Comparison of ENCODE assay signal across 24 mouse cellular contexts in the genomic region with DNA sequence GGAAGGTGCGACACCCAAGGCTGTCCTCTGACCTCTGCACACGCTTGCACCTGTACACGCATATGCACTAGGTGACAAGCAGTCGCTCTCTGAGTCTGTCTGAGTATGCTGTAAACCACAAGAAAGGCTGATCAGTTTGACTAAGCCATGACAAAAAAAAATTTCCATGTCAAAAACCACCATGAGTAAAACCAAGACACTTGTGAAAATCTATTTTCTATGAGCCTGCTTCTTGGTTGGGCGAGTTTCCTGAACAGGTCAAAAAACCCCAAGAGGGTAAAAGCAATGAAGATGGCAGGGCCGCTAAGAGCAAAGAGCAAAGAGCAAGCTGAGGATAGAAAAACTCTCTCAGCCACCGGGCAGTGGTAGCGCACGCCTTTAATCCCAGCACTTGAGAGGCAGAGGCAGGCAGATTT. TPM values are rescaled to one million over a fixed set of nuclear protein-coding genes. Genes with fewer than 3 reads are reported as not detected.
DNase-seq lines count a peak whose midpoint lies in the region; ATAC-seq and TF ChIP-seq lines count a peak whose summit lies in the region.
"Had no signal": no experiment of that assay in that cellular context is flagged by ENCODE, and none has a peak within 500 bp of the region (broad histone marks: within the 10 kb centered on the region; RNA-seq: fewer than 3 reads in every experiment).

No protein-coding gene starts in this region.

- no peaks in the 10 kb centered on the region for H3K9me3 ChIP-seq in midbrain, embryonic 11.5 days (ENCODE audit: control insufficient read depth, low read length)
- H3K9me3 ChIP-seq in midbrain, embryonic 13.5 days = no peaks in the 10 kb centered on the region
- H3K9me3 ChIP-seq in CH12.LX (replicated peaks; ENCODE audit: low read length) = peaks cover 16% of the 10 kb centered on the region
- H3K9me3 ChIP-seq: embryonic facial prominence, embryonic 12.5 days; heart, embryonic 15.5 days; neural tube, embryonic 15.5 days had no signal

- TF ChIP-seq RAD21 in CH12.LX (IDR thresholded peaks at IDR 0.05; ENCODE audit: low read depth, low read length) = no peak; the same call in none of the 2 replicates

- H3K27me3 ChIP-seq in midbrain, embryonic 11.5 days (ENCODE audit: control insufficient read depth, insufficient read depth, low read length) = no peaks in the 10 kb centered on the region
- H3K27me3 ChIP-seq in midbrain, embryonic 13.5 days = no peaks in the 10 kb centered on the region
- no peaks in the 10 kb centered on the region for H3K27me3 ChIP-seq in CH12.LX (replicated peaks)
- H3K27me3 ChIP-seq: heart, embryonic 15.5 days; neural tube, embryonic 15.5 days had no signal

- dilution Hi-C loops in CH12.LX (cut with MboI; ENCODE audit: extremely low pct_ligation_motif_present, extremely low pct_unique_long_range_greater_than_20kb, low sequenced_read_pairs) = no loop called here

- peaks cover 8% of the 10 kb centered on the region; the same call in 1 of the 2 replicates for H3K79me2 ChIP-seq in CH12.LX (replicated peaks; ENCODE audit: control insufficient read depth, extremely low read depth, insufficient read depth, poor library complexity, severe bottlenecking)

- H3K9ac ChIP-seq in midbrain, embryonic 11.5 days (ENCODE audit: low read length) = no peak overlapping the region
- H3K9ac ChIP-seq in midbrain, embryonic 13.5 days (replicated peaks) = no peak overlapping the region
- peak overlapping the region; percentile 48 for H3K9ac ChIP-seq in CH12.LX (ENCODE audit: insufficient read depth, low read depth)
- H3K9ac ChIP-seq: embryonic facial prominence, embryonic 12.5 days; heart, embryonic 15.5 days; neural tube, embryonic 15.5 days had no signal

- no peak overlapping the region for H3K27ac ChIP-seq in midbrain, embryonic 11.5 days (ENCODE audit: low read depth, low read length)
- no peak overlapping the region for H3K27ac ChIP-seq in midbrain, embryonic 13.5 days
- H3K27ac ChIP-seq in CH12.LX (ENCODE audit: insufficient read depth, low read depth) = peak overlapping the region; percentile 98
- H3K27ac ChIP-seq: embryonic facial prominence, embryonic 12.5 days; heart, embryonic 15.5 days; kidney, postnatal 0 days; neural tube, embryonic 15.5 days had no signal

- no peak overlapping the region for H3K4me3 ChIP-seq in midbrain, embryonic 11.5 days (ENCODE audit: low read depth, low read length)
- H3K4me3 ChIP-seq in midbrain, embryonic 13.5 days (replicated peaks) = no peak overlapping the region
- H3K4me3 ChIP-seq in CH12.LX (replicated peaks in 1 of 3; ENCODE audit: low read depth in 2 of 3, low read length in 2 of 3, poor library complexity in 1 of 3) = no peak overlapping the region
- H3K4me3 ChIP-seq: embryonic facial prominence, embryonic 12.5 days; erythroblast, embryonic 14.5 days; heart, embryonic 15.5 days; neural tube, embryonic 15.5 days had no signal

- intact Hi-C loops in gastrocnemius, postnatal 14 days (cut with DNase I; ENCODE audit: low total_unique reads) = no loop called here
- intact Hi-C loops in heart, postnatal 36 days (cut with DNase I) = no loop called here

- no peaks in the 10 kb centered on the region for H3K36me3 ChIP-seq in midbrain, embryonic 11.5 days (ENCODE audit: control insufficient read depth, insufficient read depth, low read length)
- H3K36me3 ChIP-seq in midbrain, embryonic 13.5 days = no peaks in the 10 kb centered on the region
- peaks cover 25 to 45% of the 10 kb centered on the region in 2 experiments for H3K36me3 ChIP-seq in CH12.LX (replicated peaks in 1 of 2; ENCODE audit: control insufficient read depth in 1 of 2, insufficient read depth in 1 of 2, low read length in 1 of 2)
- H3K36me3 ChIP-seq: embryonic facial prominence, embryonic 12.5 days; heart, embryonic 15.5 days had no signal

- TF ChIP-seq POLR2A in CH12.LX (IDR thresholded peaks at IDR 0.05; ENCODE audit: low read depth, low read length) = no peak

- H3K4me1 ChIP-seq in midbrain, embryonic 11.5 days (ENCODE audit: control insufficient read depth, insufficient read depth, low read length) = no peaks in the 10 kb centered on the region
- H3K4me1 ChIP-seq in midbrain, embryonic 13.5 days (replicated peaks) = no peaks in the 10 kb centered on the region
- H3K4me1 ChIP-seq in CH12.LX (ENCODE audit: control insufficient read depth in 1 of 2, insufficient read depth in 2 of 2) = peaks cover 45 to 83% of the 10 kb centered on the region in 2 experiments
- H3K4me1 ChIP-seq: embryonic facial prominence, embryonic 12.5 days; neural tube, embryonic 15.5 days had no signal

- peak; percentile 61 for DNase-seq in midbrain, embryonic 11.5 days (ENCODE audit: low spot score, missing footprints)
- DNase-seq in A20 (ENCODE audit: low read depth, low spot score) (peak; percentile 66), CH12.LX (ENCODE audit: extremely low read depth) (peak; percentile 96)
- peak; percentile 82 for DNase-seq in naive thymus-derived CD4-positive, alpha-beta T cell, adult 2 months (ENCODE audit: low read depth)
- DNase-seq in cerebellum, adult 9-11 months = no peak
- DNase-seq in gastrocnemius, postnatal 14 days = no peak
- no peak for DNase-seq in heart, postnatal 36 days
- DNase-seq: cerebellum, adult 8-10 months; gastrocnemius, postnatal 25 days; left cerebral cortex, postnatal 4 days; liver; midbrain, embryonic 14.5 days had no signal

- H3K4me2 ChIP-seq in midbrain, embryonic 11.5 days = no peak overlapping the region
- no peak overlapping the region for H3K4me2 ChIP-seq in midbrain, embryonic 13.5 days (replicated peaks)
- peak overlapping the region; percentile 49 for H3K4me2 ChIP-seq in CH12.LX (ENCODE audit: insufficient read depth, low read depth, poor library complexity, severe bottlenecking)
- H3K4me2 ChIP-seq: embryonic facial prominence, embryonic 12.5 days; heart, embryonic 15.5 days; neural tube, embryonic 15.5 days had no signal

- 92% methylated on average over 9 of the region's 9 CpGs for WGBS in midbrain, embryonic 11.5 days
- 87% methylated on average over 9 of the region's 9 CpGs for WGBS in midbrain, embryonic 13.5 days

- in situ Hi-C loops in CH12.LX (cut with MboI; ENCODE audit: low pct_ligation_motif_present, low pct_unique_long_range_greater_than_20kb, low sequenced_read_pairs) = no loop called here

- no peak for TF ChIP-seq CTCF in CH12.LX (conservative IDR thresholded peaks at IDR 0.05 in 1 of 2, IDR thresholded peaks at IDR 0.05 in 1 of 2; ENCODE audit: low read depth in 2 of 2, low read length in 2 of 2)

- TF ChIP-seq EP300 in CH12.LX (IDR thresholded peaks at IDR 0.05; ENCODE audit: low read length) = peak; percentile 100

- ATAC-seq in midbrain, embryonic 11.5 days (ENCODE audit: low FRiP score) = no peak
- ATAC-seq in midbrain, embryonic 13.5 days = no peak
- ATAC-seq: forebrain, embryonic 14.5 days; lung, postnatal 0 days had no signal

TF ChIP-seq in CH12.LX, 34 proteins besides CTCF, POLR2A, EP300 and RAD21 (continues in another document):
- TF ChIP-seq CHD2 (IDR thresholded peaks at IDR 0.05; ENCODE audit: low read length) = peak; percentile 92
- TF ChIP-seq BHLHE40 (IDR thresholded peaks at IDR 0.05; ENCODE audit: low read depth, low read length) = peak; percentile 99
- TF ChIP-seq NELFE (IDR thresholded peaks at IDR 0.05; ENCODE audit: low read depth, low read length) = no peak
- peak; percentile 100 for TF ChIP-seq RCOR1 (conservative IDR thresholded peaks at IDR 0.05; ENCODE audit: low read depth, low read length)
- no peak for TF ChIP-seq PAX5 (IDR thresholded peaks at IDR 0.05; ENCODE audit: low read length)
- peak; percentile 97 for TF ChIP-seq MYC (IDR thresholded peaks at IDR 0.05; ENCODE audit: low read depth, low read length)
- peak; percentile 22 for TF ChIP-seq SMC3 (IDR thresholded peaks at IDR 0.05; ENCODE audit: low read depth, low read length)
- TF ChIP-seq ZNF384 (IDR thresholded peaks at IDR 0.05; ENCODE audit: low read depth, low read length) = peak; percentile 97
- no peak for TF ChIP-seq USF2 (conservative IDR thresholded peaks at IDR 0.05; ENCODE audit: low read depth, low read length)
- TF ChIP-seq HCFC1 (IDR thresholded peaks at IDR 0.05; ENCODE audit: low read depth, low read length) = no peak
- TF ChIP-seq NRF1 (IDR thresholded peaks at IDR 0.05; ENCODE audit: low read depth, low read length) = no peak
- peak; percentile 98 for TF ChIP-seq JUND (conservative IDR thresholded peaks at IDR 0.05; ENCODE audit: low read depth, low read length)

RNA-seq across cellular contexts. Expression of gene Adap1, which starts 21.8 kb away (rescaled TPM):
- polyA plus RNA-seq in midbrain, embryonic 11.5 days (2014; fragmentation: Nextera tagmentation; extraction: Ambion mirVana) = 2.4 TPM in 2 replicates
- 13.8 and 14.5 TPM in 2 replicates for polyA plus RNA-seq in midbrain, embryonic 13.5 days (2015; fragmentation: Nextera tagmentation; extraction: Ambion mirVana)
- total RNA-seq in CH12.LX (2012; rRNA removed) (73.2 and 93.9 TPM in 2 replicates), CH12.LX (2014; rRNA removed) (53.9 and 55.3 TPM in 2 replicates)
- 61.8 and 70.7 TPM in 2 replicates for polyA plus RNA-seq in CH12.LX (2012; ENCODE audit: insufficient read length, low read depth)
- 1 to 10 TPM in 1 of 2 experiments, under 1 TPM in 1; 0.78 to 2.0 TPM for total RNA-seq in gastrocnemius, postnatal 14 days (2021)
- 1 to 10 TPM; 1.4 to 1.5 TPM for total RNA-seq in heart, postnatal 36 days (2021)

RNA-seq across cellular contexts. Expression of gene Cox19, which starts 47.6 kb away (rescaled TPM):
- polyA plus RNA-seq in midbrain, embryonic 11.5 days (2014; fragmentation: Nextera tagmentation; extraction: Ambion mirVana) = 124 and 133 TPM in 2 replicates
- 120 and 131 TPM in 2 replicates for polyA plus RNA-seq in midbrain, embryonic 13.5 days (2015; fragmentation: Nextera tagmentation; extraction: Ambion mirVana)
- 30.1 and 38.8 TPM in 2 replicates for total RNA-seq in CH12.LX (2012; rRNA removed)
- total RNA-seq in CH12.LX (2014; rRNA removed) = 32.1 and 32.3 TPM in 2 replicates
- polyA plus RNA-seq in CH12.LX (2012; ENCODE audit: insufficient read length, low read depth) = 70.1 and 74.0 TPM in 2 replicates
- total RNA-seq in gastrocnemius, postnatal 14 days (2021) = 10 to 100 TPM; 58.6 to 79.3 TPM
- total RNA-seq in heart, postnatal 36 days (2021) = 10 to 100 TPM; 80.4 to 83.7 TPM

RNA-seq across cellular contexts. Expression of gene Cyp2w1, which starts 48.8 kb away (rescaled TPM):
- polyA plus RNA-seq in midbrain, embryonic 11.5 days (2014; fragmentation: Nextera tagmentation; extraction: Ambion mirVana) = not detected in 2 replicates
- not detected in 2 replicates for polyA plus RNA-seq in midbrain, embryonic 13.5 days (2015; fragmentation: Nextera tagmentation; extraction: Ambion mirVana)
- not detected in 2 replicates for total RNA-seq in CH12.LX (2012; rRNA removed)
- not detected in 2 replicates for total RNA-seq in CH12.LX (2014; rRNA removed)
- polyA plus RNA-seq in CH12.LX (2012; ENCODE audit: insufficient read length, low read depth) = not detected in 2 replicates
- not detected for total RNA-seq in gastrocnemius, postnatal 14 days (2021)
- total RNA-seq in heart, postnatal 36 days (2021) = not detected
- total RNA-seq: gastrocnemius, postnatal 25 days; heart, adult 8-10 months; left cerebral cortex, postnatal 4 days; MEL had no signal
- polyA plus RNA-seq: cortical plate, adult 2 months; forebrain, embryonic 14.5 days; heart, embryonic 15.5 days; hindbrain, embryonic 11.5 days; kidney, postnatal 0 days; lung, postnatal 0 days; midbrain, embryonic 14.5 days; neural tube, embryonic 15.5 days had no signal

RNA-seq across cellular contexts. Expression of gene Get4, which starts 51.5 kb away (rescaled TPM):
- 118 and 123 TPM in 2 replicates for polyA plus RNA-seq in midbrain, embryonic 11.5 days (2014; fragmentation: Nextera tagmentation; extraction: Ambion mirVana)
- polyA plus RNA-seq in midbrain, embryonic 13.5 days (2015; fragmentation: Nextera tagmentation; extraction: Ambion mirVana) = 112 and 116 TPM in 2 replicates
- total RNA-seq in CH12.LX (2012; rRNA removed) (91.4 and 93.9 TPM in 2 replicates), CH12.LX (2014; rRNA removed) (96.4 and 103 TPM in 2 replicates)
- 140 and 164 TPM in 2 replicates for polyA plus RNA-seq in CH12.LX (2012; ENCODE audit: insufficient read length, low read depth)
- total RNA-seq in gastrocnemius, postnatal 14 days (2021) = 10 to 100 TPM; 36.2 to 39.8 TPM
- total RNA-seq in heart, postnatal 36 days (2021) = 10 to 100 TPM; 44.8 to 47.4 TPM

Comparison
In these comparisons a context has a peak if more than half of its experiments do, and no peak if none do; other contexts are left out.
1. DNase-seq: peak in midbrain, embryonic 11.5 days (single experiment), A20 (single experiment), CH12.LX (single experiment) and naive thymus-derived CD4-positive, alpha-beta T cell, adult 2 months (single experiment); none in cerebellum, adult 9-11 months (single experiment), gastrocnemius, postnatal 14 days (single experiment) and heart, postnatal 36 days (0 of 2).
2. RNA of gene Adap1, which starts 21.8 kb away (total RNA-seq): 53.9 to 93.9 TPM in CH12.LX; 0.78 to 2.0 TPM in gastrocnemius, postnatal 14 days and 1.4 to 1.5 TPM in heart, postnatal 36 days; every median in the first group is over 10 times any median in the second.